Mouse (Mus musculus) kidney, embryonic 16.5 days (tissue): ENCODE measurements at regions not wholly inside any gene's neighbourhood (a gene's known extent, or its start where the extent isn't known, plus 50 kb on each side); places are given as distances from the start of the nearest gene placed in this dataset.

Experiments used
- ATAC-seq: fragments of 200-750 bp; cut with Nextera tagmentation; 2 replicates; pipeline ENCODE4 v1.8.0; 2017; ENCODE audit warnings: moderate TSS enrichment; ENCODE audit not compliant: low FRiP score, low TSS enrichment
- H3K27ac ChIP-seq: fragments of 300-500 bp; sonication (generic); 2 replicates; pipeline ENCODE4 v1.5.1; 2014; ENCODE audit warnings: low read length
- H3K27me3 ChIP-seq: fragments of 300-500 bp; sonication (generic); 2 replicates; pipeline ENCODE4 v1.6.1; 2014; ENCODE audit warnings: low read length, control low read depth, mixed read lengths; ENCODE audit not compliant: insufficient read depth
- H3K36me3 ChIP-seq: fragments of 300-500 bp; sonication (generic); 2 replicates; pipeline ENCODE4 v1.6.1; 2014; ENCODE audit warnings: low read length, control low read depth, mixed read lengths; ENCODE audit not compliant: insufficient read depth
- H3K4me1 ChIP-seq: fragments of 300-500 bp; sonication (generic); 2 replicates; pipeline ENCODE4 v1.6.1; 2014; ENCODE audit warnings: low read length, control low read depth, mixed read lengths; ENCODE audit not compliant: insufficient read depth
- H3K4me2 ChIP-seq: fragments of 300-500 bp; sonication (generic); replicated peaks from 2 replicates; pipeline ENCODE4 v1.6.1; 2014; ENCODE audit warnings: low read depth, low read length
- H3K4me3 ChIP-seq: fragments of 300-500 bp; sonication (generic); 2 replicates; pipeline ENCODE4 v1.5.1; 2014; ENCODE audit warnings: mild to moderate bottlenecking, low read length
- H3K9ac ChIP-seq: fragments of 300-500 bp; sonication (generic); replicated peaks from 2 replicates; pipeline ENCODE4 v1.6.1; 2014; ENCODE audit warnings: low read length
- H3K9me3 ChIP-seq: fragments of 300-500 bp; sonication (generic); 2 replicates; pipeline ENCODE4 v1.6.1; 2016; ENCODE audit warnings: low read length, control low read depth
- WGBS: fragments of 180-500 bp; shearing (Covaris S2); extraction: QIAGEN DNeasy Blood & Tissue Kit; methylation state at CpG from one replicate; pipeline ENCODE4 v1.1.7; 2014; 5-methylcytosine and 5-hydroxymethylcytosine counted together

DNA sequence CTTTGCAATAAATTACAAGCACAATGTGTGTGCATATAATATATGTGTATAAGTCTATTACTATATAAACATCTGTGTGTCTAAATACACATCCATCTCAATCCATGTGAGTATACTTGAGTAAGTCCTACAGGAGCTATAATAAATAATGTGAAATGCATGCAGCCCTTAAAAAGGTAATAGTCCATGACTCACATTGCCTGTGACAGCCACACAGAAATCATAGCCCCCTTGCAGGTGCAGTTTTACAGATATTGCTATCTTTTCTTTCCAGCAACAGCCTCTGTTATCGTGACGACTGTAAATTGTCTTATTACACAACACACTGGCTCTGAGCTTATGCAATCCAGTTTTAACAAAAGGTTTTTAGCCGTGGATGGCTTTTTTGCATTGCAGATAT, 67.0 kb upstream of the 2610301B20Rik start:
- WGBS = 49% methylated on average over 3 of the region's 3 CpGs
- no peak for ATAC-seq
- H3K9me3 ChIP-seq = no peaks in the 10 kb centered on the region
- H3K4me1 ChIP-seq = no peaks in the 10 kb centered on the region
- no peak overlapping the region for H3K4me2 ChIP-seq
- H3K36me3 ChIP-seq = no peaks in the 10 kb centered on the region
- H3K27ac ChIP-seq = no peak overlapping the region
- H3K27me3 ChIP-seq = no peaks in the 10 kb centered on the region
- no peak overlapping the region for H3K9ac ChIP-seq
- H3K4me3 ChIP-seq = no peak overlapping the region

- H3K4me3 ChIP-seq = no peak overlapping the region
- ATAC-seq = no peak
Measured at GRCm38 (mm10) chr4:10812931-10813330, 61.4 kb upstream of the 2610301B20Rik start.

More at GRCm38 (mm10) chr4:10812931-10813330, 61.4 kb upstream of the 2610301B20Rik start:
- Histone ChIP-seq H3K9me3 (no peaks in the 10 kb centered on the region), H3K27me3 (no peaks in the 10 kb centered on the region), H3K4me1 (no peaks in the 10 kb centered on the region), H3K27ac (no peak overlapping the region), H3K4me2 (no peak overlapping the region), H3K36me3 (no peaks in the 10 kb centered on the region), H3K9ac (no peak overlapping the region)
- WGBS = 79% methylated on average over 2 of the region's 2 CpGs
